Mouse (Mus musculus): ENCODE results near the gene Prkce.

The Prkce gene

DNA sequence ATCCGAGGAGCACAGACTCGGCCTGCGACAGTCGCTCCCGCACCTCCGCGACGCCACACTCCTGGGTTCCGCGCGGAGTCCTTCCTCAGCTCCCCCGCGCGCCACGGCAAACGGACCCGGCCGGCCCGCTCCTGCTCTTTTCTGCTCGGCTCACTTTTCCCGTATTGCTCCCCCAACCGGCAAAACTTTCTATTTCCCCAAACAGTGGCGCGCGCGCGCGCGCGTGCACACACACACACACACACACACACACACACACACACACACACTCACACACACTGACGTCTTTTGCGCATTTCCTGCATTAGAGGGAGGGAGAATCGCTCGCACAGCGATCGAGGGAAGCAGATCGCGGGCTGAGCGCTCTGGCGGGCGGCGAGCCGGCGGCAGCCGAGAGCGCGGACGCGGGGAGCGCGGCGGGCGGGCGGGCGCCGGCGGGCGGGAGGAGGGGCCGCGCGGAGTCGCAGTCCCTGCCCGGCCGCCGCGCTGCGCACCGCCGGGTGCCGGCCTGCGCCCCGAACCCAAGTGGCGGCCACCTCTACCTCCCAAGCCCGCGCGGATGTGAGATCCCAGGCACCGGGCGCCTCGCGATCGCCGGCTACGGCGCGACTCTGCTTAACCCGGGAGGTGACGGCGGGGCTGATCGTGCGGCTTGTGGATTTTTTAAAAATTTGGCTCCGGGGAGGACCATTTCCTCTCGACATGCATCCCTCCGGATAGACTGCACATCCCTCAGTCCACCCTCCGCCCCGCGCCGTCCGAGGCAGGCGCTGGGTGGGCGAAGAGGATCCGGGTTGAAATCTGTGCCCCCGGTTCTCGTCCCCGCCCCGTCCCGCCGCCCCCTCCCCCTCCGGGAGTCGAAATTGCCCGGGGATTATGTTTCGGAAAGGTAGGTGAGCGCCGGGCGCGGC is at the start of gene Prkce:
Prkce (plus strand) TSS at position 466 of the 911 bp plus-strand sequence.
- DNase-seq = peak; percentile 89 to 93

DNA sequence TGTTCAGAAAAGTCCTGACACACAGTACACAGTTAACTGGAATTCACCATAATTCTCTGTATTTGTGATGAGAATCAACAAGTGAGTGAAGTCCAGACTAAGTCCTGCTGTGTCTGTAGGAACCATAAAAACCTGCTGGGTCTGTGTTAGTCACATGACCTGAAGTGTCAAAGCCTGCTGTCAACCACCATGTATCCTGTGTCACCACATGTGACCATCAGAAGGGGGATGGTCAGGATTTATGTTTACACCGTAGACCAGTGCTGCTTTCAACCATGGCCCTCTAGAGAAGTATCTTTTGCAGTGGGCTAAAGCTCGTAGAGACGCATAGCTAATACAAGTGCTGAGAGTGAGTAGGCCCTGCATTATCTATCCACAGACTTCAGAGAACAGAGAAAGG is 44.4 kb upstream of the Prkce start:
- DNase-seq = no peak

DNA sequence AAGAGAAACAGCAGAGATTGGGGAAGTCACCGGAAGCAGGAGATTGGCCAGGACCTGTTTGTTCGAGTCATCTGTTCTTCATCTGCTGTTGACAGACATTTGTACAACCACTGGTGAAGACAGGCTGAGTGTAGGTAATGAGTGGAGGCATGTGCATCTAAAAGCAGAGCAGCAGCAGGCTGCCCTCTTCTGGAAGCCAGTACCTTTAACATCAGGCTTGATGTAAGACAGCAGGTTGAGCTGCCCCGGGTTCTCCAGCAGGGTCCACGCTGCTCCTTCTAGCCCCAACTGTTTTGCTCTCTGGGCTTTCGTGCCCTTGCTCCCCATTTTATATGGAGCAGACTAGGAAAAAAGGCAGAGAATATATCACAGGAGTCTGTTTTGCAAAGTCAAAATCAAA is 41.7 kb upstream of the Prkce start:
- DNase-seq = no peak

DNA sequence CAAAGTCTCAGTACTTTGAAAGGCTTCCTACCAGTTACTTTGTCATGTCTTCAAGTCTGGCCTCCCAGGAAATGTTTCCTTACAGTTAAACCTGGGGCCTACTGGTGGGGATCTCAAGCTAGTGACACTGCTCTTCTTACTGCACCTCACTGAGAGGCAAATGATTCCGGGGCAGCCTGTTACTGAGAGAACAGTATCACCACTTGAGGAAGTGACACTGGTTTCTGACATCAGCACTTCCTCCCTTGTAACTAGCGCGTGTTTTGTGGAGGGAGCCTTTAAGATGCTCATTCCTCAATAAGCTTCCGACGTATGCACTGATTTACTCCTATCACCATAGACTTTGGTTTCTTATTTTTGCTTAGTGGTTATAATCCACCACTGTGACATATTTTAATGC is 39.4 kb upstream of the Prkce start:
- DNase-seq = no peak

DNA sequence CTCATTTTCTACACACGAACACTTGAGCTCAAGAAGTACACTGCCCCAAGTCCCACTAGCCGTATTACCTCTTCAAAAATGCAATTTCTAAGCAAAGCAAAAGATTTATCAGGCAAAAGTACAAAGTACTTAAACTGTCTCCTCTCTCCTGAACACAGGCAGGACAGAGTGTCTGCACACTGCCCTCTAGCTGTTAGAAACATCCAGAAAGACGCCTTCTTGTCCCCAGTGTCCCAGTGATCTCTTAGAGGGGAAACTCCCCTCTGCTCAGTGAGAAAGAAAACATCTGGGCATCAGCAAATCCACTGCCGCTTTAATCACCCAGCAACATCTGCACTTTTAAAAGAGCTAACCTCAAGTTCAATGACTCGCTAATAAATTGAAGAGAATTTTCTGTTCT is 35.1 kb upstream of the Prkce start:
- DNase-seq = peak; percentile 37 to 55

DNA sequence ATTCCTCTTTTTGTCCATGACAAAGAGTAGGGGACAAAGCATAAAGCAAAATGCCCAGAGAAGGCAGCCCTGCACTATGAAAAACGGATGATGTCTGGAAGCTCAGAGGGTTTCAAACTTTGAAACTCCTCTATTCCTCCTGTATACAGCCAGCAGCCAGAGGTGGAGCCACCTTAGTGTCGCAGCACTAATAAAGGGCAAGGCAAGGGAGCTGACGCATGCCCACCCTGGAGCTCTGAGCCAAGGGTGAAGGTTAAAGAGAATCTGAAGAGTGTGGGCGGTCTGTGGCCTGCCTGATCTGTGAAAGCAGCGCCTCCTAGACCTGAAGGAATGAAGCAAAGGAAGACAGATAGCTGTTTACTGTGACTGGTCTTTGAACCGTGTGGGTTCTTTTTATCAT is 33.1 kb upstream of the Prkce start:
- DNase-seq = no peak

DNA sequence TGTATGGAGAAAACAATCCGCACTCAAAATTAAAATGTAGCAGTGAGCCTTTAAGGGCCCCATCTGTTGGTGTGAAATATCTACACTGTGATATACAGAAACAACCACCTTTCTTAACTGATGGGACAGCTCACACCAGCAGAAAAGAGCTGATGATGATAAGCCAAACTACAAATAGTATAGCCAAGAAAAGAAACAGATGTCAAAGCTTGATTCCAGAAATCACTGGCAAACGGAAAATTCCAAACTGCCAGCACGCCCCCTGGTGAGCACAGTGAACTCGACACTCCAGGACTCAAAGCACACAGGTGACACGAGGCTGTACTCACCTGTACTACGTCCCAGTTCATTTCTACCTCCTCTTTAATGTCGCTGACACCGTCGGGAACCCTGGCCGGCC is 31.8 kb upstream of the Prkce start:
- peak; percentile 9 to 26 for DNase-seq

DNA sequence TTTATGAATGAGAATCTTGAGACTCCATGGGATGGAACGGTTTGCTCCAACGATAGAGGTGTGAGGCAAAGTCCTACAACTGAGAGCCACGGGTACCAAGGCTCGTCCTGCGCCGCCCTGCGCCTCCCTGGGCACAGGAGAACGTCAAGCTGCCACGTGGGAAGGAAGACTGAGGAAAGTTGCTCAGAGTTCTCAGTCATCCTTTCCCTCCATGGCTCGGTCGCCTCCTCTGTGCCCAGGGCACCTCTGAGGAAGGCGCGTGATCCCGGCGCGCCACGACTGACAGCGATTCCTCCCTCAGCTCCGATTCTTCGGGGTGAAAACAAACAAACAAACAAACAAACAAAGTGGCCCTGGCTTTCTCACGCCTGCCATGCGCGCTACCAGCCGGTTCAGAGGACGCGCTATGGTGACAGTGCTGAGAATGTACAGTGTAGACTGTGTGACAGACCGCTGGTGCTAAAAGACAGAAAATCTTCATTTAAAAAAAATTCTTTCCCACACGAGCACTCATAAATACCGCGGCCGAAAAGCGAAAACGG is 23.0 kb upstream of the Prkce start:
- no peak for DNase-seq

DNA sequence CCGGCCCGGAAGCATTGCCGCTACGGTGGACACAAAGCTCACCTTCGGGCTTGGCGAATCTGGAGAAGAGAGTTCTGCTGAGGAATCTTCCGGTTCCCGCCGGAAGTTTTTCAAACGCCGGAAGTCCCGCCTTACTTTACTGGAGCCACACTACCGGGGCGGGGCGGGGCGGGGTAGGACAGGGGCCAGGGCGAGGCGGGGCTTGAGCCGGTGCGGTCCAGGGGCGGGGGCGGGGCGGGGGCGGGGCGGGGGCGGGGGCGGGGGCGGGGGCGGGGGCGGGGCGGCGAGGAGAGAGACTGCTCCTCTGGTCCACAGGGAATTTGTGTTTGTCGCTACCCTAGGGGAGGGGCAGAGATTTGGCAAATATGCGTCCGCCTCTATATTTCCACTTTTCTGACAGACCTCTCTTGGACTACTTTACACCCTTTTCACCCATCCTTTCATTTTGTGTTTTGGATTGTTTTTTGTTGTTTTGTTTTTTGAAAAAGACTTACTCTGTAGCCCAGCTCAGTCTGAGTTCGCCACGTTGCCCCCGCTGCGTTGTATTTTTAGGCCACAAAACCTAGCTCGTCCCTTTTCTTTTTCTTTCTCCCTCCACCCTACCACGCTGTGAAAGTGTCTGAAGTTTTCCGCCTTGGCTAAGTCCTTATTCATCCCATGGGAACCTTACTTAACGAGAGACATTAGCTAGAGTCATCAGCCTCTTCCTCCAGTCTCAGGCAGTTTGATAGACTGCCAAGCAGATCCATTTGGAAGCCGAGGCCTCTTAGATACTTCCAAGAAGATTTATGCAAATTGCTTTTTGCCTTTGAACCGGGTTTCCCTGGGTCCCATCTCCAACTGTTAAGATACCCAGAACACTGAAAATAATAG is 22.3 kb upstream of the Prkce start, which contains the start of gene Srbd1:
Srbd1 (minus strand) TSS at position 97 of the 873 bp plus-strand sequence.
- peak; percentile 97 for DNase-seq

DNA sequence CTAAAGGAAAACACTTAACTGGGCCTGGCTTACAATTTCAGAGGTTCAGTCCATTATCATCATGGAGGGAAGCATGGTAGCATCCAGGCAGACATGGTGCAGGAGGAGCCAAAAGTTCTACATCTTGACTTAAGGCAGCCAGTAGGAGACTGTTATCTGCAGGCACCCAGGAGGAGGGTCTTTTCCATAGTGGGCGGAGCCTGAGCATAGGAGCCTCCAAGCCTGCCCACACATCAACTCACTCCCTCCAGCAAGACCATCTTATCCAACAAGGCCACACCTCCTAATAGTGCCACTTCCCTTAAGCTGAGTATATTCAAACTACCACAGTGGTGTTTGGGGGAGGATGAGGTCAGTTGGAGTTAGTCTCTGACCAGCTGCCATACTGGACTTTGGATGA is 17.9 kb upstream of the Prkce start:
- DNase-seq = no peak

DNA sequence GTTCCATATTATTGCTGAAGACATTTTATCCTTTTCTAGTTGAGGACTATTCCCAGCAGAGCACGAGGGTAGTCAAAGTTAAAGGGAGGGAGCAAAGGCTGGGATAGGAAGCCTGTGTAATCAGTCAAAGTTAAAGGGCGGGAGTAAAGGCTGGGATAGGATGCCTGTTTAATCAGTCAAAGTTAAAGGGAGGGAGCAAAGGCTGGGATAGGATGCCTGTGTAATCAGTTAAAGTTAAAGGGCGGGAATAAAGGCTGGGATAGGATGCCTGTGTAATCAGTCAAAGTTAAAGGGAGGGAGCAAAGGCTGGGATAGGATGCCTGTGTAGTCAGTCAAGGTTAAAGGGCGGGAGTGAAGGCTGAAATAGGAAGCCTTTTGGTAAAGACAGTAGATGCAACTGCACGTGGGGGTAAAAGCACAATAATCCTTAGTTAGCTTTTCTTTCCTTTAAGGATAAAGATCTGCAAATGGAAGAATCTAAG is 16.7 kb upstream of the Prkce start:
- DNase-seq = peak; percentile 68 to 71

DNA sequence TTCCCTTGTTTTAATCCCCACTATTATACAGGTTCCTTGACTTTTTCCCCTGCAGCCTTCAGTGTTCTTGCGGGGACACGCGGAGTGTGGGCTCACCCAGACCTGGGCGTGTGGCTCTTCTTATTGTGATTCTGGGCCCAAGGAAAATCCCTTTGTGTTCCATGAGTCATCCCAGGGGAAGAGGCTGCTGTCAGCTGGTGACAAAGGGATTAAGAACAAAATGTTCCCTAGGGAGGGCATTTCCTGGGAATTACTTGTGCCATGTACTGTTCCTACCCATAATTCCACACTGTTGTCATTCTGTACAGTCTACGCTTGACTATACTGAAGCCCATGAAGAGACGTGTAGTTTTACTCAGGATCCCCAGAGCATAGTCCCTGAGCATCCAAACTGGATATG is 10.6 kb upstream of the Prkce start:
- DNase-seq = no peak

DNA sequence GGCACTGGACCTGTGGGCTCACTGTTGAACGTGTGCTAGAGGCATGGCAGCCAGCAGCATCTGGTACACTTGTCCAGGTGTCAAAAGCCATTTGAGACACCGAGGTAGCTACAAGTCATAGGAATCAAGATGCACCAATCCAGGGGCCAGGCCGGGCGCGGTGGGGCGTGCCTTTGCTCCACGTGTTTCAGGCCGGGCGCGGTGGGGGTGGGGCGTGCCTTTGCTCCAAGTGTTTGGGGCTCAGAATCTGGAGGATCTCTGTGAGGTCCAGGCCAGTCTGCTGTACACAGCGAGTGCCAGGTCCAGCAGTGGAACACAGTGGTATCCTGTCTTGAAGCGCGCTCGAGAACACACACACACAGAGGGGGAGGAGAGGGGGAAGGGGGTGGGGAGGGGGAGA is 4.9 kb upstream of the Prkce start:
- DNase-seq = peak; percentile 21 to 24

DNA sequence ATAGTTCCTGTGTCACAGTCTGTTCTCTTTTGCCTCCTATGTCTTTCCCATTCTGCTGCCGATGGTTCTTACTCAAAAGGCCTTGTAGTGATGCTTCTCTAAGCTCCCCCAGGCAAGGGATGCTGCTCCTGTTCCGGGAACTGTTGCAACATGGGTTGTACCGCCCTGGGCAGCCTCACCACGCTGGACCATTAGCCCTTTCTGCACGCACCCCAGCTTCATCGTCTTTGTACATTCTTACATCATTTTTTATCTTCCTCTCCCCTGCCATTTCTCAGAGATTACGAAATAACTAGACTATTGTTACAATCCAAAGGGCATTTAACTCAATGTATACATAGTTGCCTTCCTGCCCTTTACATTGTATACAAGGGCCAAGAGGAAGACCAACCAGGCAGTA is 3.2 kb upstream of the Prkce start:
- no peak for DNase-seq

DNA sequence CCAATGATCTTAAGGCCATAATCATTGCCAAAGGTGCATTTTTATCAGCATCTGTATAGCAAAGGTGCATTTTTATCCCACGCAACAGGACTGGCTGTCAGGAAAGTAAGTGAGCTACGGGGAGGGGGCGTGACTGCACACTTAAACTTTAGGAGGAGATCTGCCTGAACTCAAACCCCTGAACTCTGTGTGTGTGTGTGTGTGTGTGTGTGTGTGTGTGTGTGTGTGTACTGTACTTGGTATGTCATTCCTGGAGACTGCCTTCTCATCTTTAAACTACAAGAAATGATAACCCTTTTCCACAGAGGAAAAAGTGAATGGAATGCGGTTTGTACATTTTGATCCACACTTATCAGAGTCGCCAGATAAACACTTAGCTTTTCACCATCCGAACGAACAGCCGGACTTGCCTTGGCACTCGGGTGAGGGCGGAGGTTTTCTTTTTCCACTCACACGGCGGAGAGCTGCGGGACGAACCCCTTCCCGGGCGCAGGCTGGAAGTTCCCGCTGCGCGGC is 1.5 kb upstream of the Prkce start:
- DNase-seq = peak in 1 of 2 experiments; percentile 20

DNA sequence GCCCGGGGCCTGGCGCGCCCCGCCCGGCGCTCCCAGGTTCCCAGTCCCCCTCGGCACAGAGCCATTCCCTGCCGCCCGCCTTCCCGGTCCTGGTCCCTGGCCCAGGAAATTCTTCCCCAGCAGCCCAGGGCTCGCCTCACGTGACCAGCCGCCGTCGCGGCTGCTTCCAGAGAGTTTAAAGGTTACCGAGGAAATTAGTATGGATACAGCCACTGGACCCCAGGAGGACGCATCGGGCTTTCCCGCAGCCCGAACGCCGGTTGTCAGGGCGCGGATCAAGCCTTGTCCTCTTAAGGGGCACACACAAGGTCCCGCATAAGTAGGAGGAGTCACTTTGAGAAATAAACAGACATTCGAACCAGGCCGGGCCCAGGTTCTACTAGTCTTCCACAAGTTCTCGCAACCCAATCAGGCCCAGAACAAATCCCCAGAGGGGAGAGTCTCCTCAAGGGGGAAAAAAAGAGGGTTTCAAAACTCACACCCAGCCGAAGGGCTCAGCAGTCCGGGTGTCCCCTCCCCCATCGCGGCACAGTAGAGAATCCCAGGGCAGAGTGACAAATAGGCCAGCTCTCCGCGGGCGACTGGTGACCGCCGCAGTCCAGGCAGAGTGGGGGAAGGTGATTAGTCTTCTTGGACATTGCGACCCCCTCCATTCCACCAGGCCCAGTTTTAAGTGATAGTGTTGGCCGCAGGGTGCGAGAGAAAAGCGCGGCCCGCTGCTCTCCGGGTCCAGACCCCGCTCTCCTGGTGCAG is 842 bp upstream of the Prkce start:
- peak; percentile 87 to 92 for DNase-seq

DNA sequence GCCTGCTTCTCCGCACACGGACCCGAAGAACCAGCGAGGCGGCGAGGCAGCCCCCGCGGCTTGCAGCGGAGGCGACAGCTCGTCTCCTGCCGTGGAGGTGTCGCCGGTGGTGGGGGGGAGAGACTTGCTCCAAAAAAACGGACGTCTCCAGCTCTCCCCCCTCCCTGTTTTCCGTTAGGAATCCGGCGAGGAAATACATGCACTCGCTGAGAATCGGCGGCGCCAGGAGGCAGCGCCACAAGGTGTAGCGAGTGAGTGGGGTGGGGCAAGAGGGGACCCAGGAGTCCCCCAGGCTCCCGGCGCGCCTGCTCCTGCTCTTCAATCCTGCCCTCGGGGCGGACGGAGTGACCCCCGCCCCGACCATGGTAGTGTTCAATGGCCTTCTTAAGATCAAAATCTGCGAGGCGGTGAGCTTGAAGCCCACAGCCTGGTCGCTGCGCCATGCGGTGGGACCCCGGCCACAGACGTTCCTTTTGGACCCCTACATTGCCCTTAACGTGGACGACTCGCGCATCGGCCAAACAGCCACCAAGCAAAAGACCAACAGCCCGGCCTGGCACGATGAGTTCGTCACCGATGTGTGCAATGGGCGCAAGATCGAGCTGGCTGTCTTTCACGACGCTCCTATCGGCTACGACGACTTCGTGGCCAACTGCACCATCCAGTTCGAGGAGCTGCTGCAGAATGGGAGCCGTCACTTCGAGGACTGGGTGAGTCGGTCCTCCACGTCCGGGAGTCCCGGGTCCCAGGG is 821 bp downstream of the Prkce start:
- DNase-seq = peak; percentile 35 to 53

DNA sequence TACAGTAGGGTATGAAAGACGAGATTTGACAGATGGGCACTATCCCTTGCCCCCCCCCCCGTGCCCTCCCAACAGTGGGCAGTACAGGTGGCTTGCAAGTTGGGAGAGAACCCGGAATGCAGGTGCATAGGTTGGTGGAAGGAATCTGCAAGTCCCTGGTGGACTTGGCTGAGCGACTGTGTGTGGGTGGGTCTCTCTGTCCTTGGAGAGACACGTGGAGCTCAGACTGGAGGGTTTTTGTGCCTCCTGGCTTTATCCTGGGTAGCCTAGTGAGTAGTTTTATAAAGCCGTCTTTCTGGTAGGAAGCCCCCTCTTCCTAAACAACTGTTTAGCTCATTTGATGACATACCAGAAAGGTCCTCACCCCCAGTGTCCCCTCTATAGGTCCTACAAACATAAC is 1.5 kb downstream of the Prkce start:
- DNase-seq = peak; percentile 20 to 40

DNA sequence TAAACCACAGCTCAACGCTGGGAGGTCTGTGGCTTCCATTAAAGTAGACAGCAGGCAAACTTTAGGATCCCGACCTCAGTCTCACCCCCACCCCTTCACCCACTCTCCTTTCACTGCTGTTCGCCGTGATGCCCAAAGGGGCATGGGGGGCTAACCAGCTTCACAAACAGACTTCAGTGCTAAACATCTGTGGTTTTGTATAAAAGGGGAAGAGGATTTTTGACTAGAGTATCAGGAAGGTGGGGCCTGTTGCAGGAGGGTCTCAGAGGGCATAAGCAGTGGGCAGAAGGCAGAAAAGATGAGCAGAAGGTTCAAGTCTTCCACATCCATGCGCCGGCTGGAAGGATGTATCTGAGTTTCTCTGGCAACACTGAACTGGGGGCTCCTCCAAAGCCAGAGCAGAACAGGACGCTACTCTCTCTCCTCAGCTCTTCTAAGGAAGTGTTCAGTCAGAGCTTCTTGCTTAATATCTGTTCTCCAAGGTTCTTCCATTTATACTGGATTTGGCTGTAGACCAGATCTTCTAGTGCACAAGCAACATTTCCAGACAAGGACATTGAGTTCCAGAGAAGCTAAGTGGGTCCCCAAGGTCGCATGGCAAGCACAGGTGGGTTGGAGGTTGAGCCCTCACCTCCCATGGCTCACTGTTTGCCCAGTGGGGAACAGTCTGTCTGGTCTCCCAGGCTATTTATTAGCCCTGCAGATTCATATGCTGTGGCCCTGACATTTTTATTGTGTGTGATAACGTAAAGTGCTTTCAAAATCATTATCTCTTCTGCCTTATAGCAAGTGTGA is 2.8 kb downstream of the Prkce start:
- DNase-seq = no peak

DNA sequence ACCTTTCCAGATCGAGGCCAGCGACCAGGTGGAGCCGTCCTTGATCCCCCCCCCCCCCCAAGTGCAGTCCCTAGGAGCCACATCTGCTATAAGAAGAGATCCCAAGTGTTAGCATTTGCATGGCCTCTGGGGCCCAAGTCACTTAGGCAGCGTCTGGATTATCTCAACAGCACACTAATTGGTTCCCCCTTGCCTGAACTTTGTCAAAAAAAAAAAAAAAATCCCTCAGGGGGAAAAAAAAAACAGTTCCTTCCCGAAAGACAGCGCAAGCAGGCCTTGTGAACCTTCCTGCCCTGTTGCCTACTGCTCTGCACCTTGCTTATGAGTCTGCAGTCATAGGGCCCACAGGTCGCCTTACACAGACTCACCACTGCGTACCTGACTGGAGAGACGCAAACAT is 7.9 kb downstream of the Prkce start:
- DNase-seq = no peak

DNA sequence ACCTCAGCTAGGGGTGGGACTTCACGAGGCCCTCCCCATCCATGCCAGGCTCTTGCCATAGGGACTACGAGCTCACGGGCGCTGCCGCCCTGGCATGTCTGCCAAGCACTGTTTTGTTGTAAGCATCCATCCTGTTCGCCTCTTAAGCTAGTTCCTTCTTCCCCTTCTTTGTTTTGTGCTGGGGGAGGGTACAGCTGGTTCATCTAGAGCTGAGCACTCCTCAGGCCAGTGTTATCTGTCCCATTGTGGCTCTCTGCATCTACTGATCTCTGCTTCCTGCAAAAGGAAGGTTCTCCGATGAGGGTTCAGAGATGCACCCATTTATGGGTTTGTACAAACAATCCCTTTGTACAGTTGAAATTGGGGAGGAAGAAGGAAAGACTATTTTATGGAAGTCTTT is 9.1 kb downstream of the Prkce start:
- no peak for DNase-seq
